Mouse (Mus musculus) G1E (cell line): ENCODE measurements around the gene D6Ertd527e.

Experiments
- CTCF ChIP-seq: IDR thresholded peaks from 2 replicates; pipeline ENCODE4 v1.5.1; 2012; ENCODE audit warnings: low read depth, low read length, inconsistent platforms, mixed read lengths
- GATA1 ChIP-seq: IDR thresholded peaks from 2 replicates; pipeline ENCODE4 v1.6.1; 2012; ENCODE audit warnings: borderline replicate concordance, low read length, inconsistent platforms, mixed read lengths

DNA sequence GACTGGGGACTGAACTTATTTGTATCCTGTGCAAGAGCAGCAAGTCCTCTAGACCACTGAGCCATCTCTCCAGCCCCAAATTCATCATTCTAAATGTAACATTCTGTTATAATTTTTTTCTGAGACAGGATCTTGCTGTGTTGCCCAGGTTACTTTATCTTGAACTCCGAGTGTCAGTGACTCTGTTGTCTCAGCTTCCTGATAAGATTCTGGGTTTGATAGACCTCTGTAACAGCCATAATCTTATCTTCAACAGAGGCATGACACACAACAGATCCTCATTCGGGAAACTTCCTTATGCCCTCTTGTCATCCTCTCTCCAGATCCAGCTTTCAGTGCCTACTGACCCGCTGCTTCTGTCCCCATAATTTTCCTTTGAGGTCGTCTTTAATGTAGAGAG is 31.8 kb upstream of the D6Ertd527e start:
- TF ChIP-seq CTCF (no peak), GATA1 (no peak)
